Mouse (Mus musculus): ENCODE results near the gene Rbm12.

Rbm12 gene

DNA sequence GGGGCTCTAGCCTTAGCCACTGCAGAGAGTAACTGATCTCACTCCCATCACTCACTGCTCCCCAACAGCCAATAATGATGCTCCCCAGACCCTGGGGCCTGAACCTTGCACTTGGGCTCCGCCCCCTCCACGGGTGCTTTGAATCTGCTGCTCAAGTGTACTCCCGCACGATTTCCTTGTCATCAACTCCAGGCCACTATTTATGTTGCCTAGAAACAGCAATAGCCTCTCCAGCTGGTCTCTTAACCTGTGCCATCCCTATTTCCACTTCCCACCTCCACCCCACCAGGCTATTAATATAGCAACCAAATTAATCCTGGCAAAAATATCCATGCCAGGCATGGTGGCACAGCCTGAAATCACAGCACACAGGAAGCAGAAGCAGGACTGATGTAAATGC is 32.1 kb downstream of the Rbm12 start:
- no peak for DNase-seq (ENCODE audit: low read depth)

DNA sequence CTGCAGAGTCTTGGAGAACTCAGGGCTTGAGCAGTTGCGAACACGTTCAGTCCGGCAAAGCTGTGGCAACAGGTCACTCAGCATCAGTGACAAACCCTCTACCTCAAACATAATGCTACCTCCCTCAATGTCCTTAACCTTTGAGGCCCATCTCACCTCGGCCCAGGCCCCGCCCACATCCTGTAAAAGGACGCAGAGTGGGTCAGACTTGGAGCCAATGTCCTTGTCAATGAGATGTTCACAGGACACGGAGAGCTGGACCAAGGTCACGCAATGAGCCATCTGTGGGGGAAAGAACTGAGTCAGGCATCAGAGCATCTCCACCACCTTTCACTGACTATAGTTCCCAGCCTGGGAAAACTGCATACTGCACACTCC is 32.6 kb downstream of the Rbm12 start:
- no peak for DNase-seq (ENCODE audit: low read depth)

DNA sequence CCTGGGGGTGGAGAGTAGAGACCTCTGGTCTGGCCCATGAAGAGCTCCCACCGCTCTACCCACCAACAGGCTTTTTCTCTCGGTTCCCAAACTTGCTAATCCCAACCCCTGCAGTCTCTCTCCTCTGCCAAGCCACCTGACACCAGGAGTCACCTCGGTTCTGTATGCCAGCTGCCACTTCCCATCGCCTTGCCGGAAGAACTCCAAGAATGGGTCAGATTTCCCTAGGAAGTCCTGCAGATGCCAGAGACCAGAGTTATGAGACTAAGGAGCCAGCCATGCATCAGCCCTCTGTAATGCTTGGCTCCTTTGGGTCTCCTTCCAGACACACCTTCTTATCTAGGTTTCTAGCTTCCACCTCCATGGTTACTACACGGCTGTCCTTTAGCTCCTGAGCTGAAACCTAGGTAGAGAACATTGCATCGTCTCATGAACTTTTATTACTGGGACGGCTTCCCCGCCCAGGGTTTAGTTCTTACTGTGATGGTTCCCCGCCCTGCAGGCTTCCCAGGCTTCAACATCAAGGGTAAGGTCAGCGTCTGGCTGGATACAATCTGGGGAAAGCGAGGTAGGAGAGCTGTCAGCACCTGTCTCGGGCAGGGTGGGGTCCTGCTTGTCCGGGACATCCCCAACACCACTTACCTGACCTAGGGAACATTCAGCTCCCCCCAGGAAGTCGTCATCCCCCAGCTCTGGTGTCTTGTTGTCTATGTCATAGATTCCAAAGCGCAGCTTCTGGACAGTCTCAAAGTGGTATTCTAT is 33.2 kb downstream of the Rbm12 start:
- no peak for DNase-seq (ENCODE audit: low read depth)

DNA sequence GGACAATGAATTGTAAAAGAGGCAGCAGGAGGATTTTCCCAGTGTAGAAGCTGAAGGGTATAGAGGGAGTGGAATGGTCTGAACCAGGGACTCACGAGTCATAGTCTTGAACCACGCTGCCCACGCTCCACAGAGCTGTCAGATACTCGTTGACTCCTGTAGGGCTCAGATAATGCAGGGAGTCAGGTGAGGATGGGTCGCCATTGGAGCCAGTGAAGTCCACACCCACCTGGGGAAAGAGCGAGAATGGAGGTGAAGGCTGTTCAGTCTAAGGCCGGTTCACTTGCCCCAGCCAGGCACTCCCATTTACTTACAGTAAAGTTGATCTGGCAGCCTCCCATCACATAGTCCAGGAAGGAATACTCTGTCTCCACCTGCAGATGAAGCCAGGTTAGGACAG is 34.3 kb downstream of the Rbm12 start:
- DNase-seq (ENCODE audit: low read depth): no peak

DNA sequence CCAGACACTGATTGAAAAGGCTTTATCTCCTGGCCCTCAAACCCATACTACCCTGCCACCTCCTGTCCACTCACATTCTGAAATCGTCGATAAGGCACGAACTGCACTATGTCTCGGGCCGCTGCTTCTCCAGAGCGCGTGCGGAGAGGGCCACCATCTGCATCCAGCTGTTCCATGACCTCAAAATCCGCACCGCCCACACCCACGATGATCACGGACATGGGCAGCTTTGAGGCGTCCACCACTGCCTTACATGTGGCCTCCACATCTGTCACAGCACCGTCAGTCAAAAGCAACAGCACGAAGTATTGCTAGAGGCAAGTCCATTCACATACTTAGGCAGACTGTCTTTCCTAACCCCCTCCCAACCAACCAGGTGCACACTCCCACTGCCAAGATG is 38.1 kb downstream of the Rbm12 start:
- DNase-seq (ENCODE audit: low read depth): no peak

DNA sequence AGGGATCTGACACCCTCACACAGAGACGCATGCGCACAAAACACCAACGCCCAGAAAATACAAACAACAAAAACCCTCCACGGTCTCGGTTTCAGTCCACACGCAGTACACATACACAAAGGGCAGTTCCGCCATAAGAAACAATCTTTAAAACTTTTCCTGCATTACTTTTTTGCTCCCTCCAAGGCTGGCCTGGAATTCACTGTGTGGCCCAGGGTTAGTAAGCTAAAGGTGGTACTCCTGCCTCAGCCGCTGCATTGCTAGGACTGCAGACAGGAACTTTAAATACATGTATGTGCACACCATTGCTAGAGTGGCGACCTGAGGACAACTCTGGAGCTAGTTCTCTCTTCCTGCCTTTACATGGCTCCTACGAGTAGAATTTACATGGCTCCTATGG is 40.5 kb downstream of the Rbm12 start:
- DNase-seq (ENCODE audit: low read depth): no peak

DNA sequence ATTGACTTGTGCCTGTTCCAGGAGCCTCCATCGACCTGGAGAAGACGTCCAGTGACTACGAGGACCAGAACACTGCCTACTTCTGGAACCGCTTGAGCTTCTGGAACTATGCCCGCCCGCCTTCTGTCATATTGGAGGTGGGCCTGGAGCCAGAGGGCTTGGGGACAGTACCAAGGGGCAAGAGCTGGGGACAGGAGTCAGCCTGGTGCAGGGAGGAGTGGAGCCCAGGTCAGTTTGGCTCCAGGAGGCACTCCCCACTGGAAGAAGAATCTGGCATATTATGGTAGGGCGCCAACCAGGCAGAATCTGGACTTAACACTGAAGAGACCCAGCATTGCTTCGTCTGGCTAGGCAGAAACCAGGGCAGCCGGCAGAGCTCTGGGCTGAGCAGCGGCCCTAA is 43.9 kb downstream of the Rbm12 start:
- DNase-seq (ENCODE audit: low read depth): no peak

DNA sequence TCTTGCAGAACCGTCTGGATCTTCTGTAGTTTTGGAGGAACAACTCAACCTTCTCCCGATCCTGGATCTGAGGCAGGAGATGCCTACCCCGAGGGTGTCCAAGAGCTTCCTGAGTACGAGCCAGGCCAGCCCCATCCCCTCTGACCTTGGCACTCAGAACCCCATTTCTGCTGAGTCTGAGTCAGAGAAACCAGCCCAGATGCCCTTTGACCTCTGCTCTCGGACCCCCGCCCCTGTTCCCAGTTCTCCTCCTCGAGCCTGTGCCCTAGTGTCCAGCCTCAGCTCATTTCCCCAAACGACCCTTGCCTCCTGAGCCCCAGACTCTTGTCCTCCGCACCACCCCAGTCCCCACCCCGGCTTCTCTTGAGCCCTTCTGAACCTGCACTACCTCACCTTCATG is 45.7 kb downstream of the Rbm12 start:
- no peak for DNase-seq (ENCODE audit: low read depth)

DNA sequence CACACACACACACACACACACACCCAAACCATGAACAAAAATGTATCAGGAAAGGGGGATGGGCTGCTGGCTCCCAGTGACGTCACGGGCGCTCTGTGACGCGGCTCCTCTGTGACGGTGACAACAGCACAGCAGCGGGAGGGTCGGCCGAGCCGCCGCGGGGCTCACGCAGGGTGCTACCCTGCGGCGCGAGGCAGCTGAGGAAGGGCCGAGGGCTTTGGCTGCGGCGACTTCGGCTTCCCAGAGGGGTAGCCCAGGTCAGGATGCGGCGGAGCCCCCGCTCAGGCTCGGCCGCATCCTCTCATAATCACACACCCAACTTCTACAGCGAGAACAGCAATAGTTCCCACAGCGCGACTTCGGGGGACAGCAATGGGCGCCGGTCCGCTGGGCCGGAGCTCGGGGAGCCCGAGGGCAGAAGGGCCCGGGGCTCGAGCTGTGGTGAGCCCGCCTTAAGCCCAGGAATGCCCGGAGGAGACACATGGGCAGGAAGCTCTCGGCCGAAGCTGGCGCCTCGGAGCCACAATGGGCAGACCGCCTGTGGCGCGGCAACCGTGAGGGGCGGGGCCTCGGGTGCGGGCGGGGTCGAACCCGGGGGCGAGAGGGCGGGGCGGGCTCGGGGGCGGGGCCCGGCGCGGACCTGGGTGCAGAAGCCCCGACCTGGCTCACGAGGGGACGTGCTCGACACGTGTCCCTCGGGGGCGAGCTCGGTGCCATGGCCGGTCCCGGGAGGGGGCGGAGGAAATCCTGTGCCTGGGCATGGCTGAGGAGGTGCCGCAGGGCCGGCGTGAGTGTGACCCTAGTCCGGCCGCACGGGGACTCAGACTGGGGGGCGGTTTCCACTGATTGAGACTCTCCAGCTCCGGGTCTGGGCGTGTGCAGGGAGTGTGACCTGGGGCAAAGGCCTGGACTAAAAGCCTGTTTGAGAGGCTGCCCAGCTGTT is 46.4 kb downstream of the Rbm12 start, which contains the start of gene Spag4:
TSS of gene Spag4 (plus strand) at position 77 of the 943 bp plus-strand sequence.
- peak; percentile 86 for DNase-seq (ENCODE audit: low read depth)

DNA sequence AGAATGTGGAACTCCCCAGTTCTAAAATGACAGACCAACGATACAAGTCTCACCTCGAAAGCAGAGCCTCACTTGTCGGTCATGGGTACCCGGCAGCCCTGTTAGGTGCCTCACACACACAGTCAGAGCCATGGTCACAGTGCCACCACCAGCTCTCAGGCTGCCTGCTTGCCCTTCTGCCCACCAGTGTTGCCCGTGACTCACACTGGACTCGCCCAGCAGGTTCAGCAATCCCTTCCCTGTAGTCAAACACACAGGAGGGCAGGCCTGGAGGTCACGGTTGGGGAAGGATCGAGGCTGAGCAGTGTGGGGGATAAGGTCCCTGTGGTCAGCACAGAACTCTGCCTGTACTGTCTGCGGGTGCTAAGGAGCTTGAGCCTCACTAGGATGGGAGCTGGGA is 59.0 kb downstream of the Rbm12 start, which contains the start of gene Fer1l4:
TSS of gene Fer1l4 (minus strand) at position 132 of the 400 bp plus-strand sequence.
- no peak for DNase-seq (ENCODE audit: low read depth)

DNA sequence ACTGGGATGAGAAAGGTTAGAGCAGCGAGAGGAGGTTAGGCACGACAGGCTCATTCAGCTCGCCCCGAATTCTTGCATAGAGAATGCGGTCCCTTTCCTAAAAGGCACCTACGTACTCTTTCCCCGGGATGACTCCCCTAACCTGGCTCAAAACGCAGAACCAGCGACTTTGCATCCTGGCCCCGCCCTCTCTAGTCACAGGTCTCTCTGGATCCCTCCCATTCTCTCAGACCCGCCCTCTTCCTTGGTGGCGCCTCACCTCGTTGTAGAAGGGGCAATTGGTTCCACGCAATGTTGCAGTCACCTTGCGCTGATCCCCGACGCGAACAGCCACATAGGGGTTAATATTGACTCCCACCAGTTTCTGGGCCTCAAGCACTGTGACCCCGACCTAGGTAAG is 63.8 kb downstream of the Rbm12 start:
- peak; percentile 30 for DNase-seq (ENCODE audit: low read depth)

DNA sequence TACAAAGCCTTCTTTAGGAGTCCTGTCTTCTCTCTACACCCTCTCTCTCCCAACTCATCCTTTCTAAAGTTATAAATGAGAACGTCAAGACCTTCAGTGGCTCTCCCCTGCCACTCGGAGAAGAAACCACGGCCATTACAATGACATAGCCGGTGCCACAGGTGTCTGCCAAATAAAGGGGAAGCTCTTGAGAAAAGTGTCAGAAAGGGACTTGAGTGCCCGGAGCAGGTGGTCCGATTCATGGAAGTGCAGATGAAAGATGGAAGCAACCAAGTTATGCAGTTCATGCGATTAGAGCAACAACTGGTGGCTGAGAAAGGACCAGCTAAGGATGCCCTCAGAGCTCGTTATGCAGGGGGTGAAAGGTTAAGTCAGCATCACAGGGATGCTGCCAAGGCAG is 68.9 kb downstream of the Rbm12 start:
- DNase-seq (ENCODE audit: low read depth): no peak
